Mouse (Mus musculus) liver, embryonic 12.5 days (tissue): ENCODE measurements at regions not wholly inside any gene's neighbourhood (a gene's known extent, or its start where the extent isn't known, plus 50 kb on each side); places are given as distances from the start of the nearest gene placed in this dataset.

Source experiments
- ATAC-seq: fragments of 200-750 bp; cut with Nextera tagmentation; 2 replicates; pipeline ENCODE4 v1.8.0; 2017; ENCODE audit warnings: moderate number of reproducible peaks, mild to moderate bottlenecking, moderate library complexity
- H3K27ac ChIP-seq: fragments of 300-500 bp; sonication (generic); 2 replicates; pipeline ENCODE4 v1.5.1; 2016; ENCODE audit warnings: mild to moderate bottlenecking
- H3K27me3 ChIP-seq: fragments of 300-500 bp; sonication (generic); replicated peaks from 2 replicates; pipeline ENCODE4 v1.6.1; 2016; ENCODE audit warnings: mild to moderate bottlenecking, moderate library complexity
- H3K36me3 ChIP-seq: fragments of 300-500 bp; sonication (generic); 2 replicates; pipeline ENCODE4 v1.6.1; 2016; ENCODE audit warnings: mild to moderate bottlenecking, moderate library complexity
- H3K4me1 ChIP-seq: fragments of 300-500 bp; sonication (generic); 2 replicates; pipeline ENCODE4 v1.6.1; 2016
- H3K4me2 ChIP-seq: fragments of 300-500 bp; sonication (generic); 2 replicates; pipeline ENCODE4 v1.6.1; 2016; ENCODE audit warnings: mild to moderate bottlenecking, moderate library complexity
- H3K4me3 ChIP-seq: fragments of 300-500 bp; sonication (generic); 2 replicates; pipeline ENCODE4 v1.5.1; 2016; ENCODE audit warnings: mild to moderate bottlenecking, moderate library complexity
- H3K9ac ChIP-seq: fragments of 300-500 bp; sonication (generic); 2 replicates; pipeline ENCODE4 v1.6.1; 2016; ENCODE audit warnings: mild to moderate bottlenecking, moderate library complexity
- H3K9me3 ChIP-seq: fragments of 300-500 bp; sonication (generic); replicated peaks from 2 replicates; pipeline ENCODE4 v1.6.1; 2016; ENCODE audit warnings: mild to moderate bottlenecking, moderate library complexity
- WGBS: fragments of 180-500 bp; shearing (Covaris S2); methylation state at CpG from one replicate; pipeline ENCODE4 v1.1.7; 2016; ENCODE audit not compliant: insufficient replicate concordance; 5-methylcytosine and 5-hydroxymethylcytosine counted together

DNA sequence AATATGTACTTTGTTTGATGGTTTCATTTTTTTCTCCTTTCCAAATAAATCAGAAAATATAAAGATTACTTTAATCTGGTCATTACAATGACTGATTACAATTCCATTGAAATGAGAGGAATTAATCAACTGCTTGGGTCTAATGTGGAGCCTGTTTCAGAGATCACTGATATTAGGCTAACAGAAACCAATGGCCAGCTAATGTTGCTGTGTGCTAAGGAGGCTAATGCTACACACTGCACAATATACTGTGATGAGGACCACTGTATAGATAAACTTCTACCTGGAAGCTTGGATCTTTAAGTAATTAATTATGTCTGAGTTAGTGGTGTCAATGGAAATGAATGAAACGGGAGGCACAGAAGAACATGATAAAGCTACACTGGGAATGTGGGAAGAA lies 284.6 kb upstream of the Dab2 start:
- Histone ChIP-seq H3K9ac (no peak overlapping the region), H3K4me1 (no peaks in the 10 kb centered on the region), H3K27me3 (no peaks in the 10 kb centered on the region), H3K4me2 (no peak overlapping the region), H3K9me3 (no peaks in the 10 kb centered on the region), H3K36me3 (no peaks in the 10 kb centered on the region), H3K4me3 (no peak overlapping the region), H3K27ac (no peak overlapping the region)
- WGBS: 57% methylated on average over 1 of the region's 1 CpGs
- ATAC-seq: no peak

DNA sequence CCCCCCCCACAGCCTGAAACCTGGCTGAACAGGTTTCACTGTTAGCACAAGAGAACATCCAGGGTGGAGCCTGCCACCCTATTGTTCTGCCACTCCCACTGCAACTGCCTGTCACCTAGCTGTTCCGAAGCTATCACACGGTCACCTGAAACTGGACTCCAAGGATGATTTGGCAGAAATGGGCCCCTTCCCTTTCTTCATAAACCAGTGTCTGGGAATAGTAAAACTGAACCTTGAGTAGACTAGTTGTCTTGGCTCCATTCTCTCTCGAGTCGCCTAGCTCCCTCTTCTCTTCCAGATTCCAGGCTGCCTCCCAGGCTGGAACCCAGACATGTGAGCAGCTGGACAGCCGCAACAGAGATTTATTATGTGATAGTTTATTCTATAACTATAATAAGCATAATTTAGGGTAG lies 282.9 kb upstream of the Dab2 start:
- Histone ChIP-seq H3K4me3 (no peak overlapping the region), H3K9me3 (no peaks in the 10 kb centered on the region), H3K4me2 (no peak overlapping the region), H3K9ac (no peak overlapping the region), H3K4me1 (no peaks in the 10 kb centered on the region), H3K36me3 (no peaks in the 10 kb centered on the region), H3K27ac (no peak overlapping the region), H3K27me3 (no peaks in the 10 kb centered on the region)
- ATAC-seq: no peak
- 59% methylated on average over 5 of the region's 5 CpGs for WGBS

DNA sequence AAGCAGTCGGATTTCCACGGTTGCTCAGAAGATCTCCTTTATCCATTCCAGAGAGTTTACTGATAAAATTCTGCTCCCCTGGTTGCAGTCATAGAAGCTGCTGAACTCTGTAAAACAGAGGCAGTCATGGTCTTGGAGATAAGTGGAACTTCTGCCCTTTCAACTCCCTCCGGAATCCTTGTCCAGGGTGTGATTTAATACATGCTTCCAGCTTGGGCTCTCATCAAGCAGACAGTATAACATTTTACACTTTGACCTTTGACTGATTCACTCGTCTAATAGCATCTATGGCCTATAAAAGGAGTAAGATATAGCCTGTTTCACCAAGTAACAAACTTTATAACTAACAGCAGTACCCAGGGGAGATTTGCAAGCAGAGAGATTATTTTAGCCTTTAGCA lies 274.0 kb upstream of the Dab2 start:
- ATAC-seq: no peak
- 37% methylated on average over 4 of the region's 4 CpGs for WGBS
- H3K27me3 ChIP-seq: no peaks in the 10 kb centered on the region
- H3K4me3 ChIP-seq: no peak overlapping the region
- no peaks in the 10 kb centered on the region for H3K36me3 ChIP-seq
- no peak overlapping the region for H3K27ac ChIP-seq
- no peak overlapping the region for H3K4me2 ChIP-seq
- H3K9ac ChIP-seq: no peak overlapping the region
- no peaks in the 10 kb centered on the region for H3K9me3 ChIP-seq
- H3K4me1 ChIP-seq: no peaks in the 10 kb centered on the region

DNA sequence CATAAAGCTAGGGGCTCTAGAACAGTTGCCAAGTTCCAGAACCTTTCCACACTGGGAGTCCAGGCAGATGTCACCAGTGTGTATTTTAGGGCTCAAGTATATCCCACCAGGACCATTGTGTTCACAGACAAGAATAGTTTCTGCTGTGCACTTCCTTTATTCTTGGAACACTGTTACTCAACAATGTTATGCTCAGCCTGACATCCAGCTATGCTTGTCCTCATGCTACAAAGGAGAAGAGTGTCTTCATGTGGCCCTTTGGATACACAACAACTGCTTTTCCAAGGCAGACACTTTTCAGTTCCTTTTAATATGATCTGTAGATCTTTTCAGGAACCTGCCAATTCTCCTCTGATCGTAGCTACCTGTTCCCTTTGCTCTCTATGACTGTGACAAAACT lies 270.4 kb upstream of the Dab2 start:
- no peaks in the 10 kb centered on the region for H3K36me3 ChIP-seq
- ATAC-seq: no peak
- H3K4me1 ChIP-seq: no peaks in the 10 kb centered on the region
- H3K9me3 ChIP-seq: no peaks in the 10 kb centered on the region
- no peak overlapping the region for H3K9ac ChIP-seq
- H3K27ac ChIP-seq: no peak overlapping the region
- no peaks in the 10 kb centered on the region for H3K27me3 ChIP-seq
- H3K4me3 ChIP-seq: no peak overlapping the region
- H3K4me2 ChIP-seq: no peak overlapping the region
- 47% methylated on average over 1 of the region's 1 CpGs for WGBS

DNA sequence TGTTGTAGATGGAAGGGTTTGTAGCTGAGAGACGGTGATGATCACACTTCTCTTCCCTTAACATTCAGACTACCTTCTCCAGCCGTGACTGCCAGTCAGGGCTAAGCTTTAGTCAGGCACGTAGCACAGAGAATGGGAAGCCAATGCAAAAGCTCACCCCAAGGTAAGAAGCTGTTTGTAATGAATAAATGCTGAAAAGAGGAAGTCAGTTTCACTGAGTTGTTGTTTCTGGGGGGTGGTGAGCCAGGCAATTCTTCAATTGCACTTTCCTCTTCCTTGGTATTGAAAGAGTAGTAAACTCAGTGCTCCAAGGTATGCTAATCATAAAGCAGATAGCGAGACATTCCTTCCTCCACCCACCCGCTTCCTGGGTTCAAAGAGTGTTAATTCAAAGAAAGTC lies 269.2 kb upstream of the Dab2 start:
- ATAC-seq: no peak
- Histone ChIP-seq H3K4me2 (no peak overlapping the region), H3K36me3 (no peaks in the 10 kb centered on the region), H3K27ac (no peak overlapping the region), H3K4me1 (no peaks in the 10 kb centered on the region), H3K4me3 (no peak overlapping the region), H3K9me3 (no peaks in the 10 kb centered on the region), H3K27me3 (no peaks in the 10 kb centered on the region), H3K9ac (no peak overlapping the region)
- 41% methylated on average over 5 of the region's 5 CpGs for WGBS

DNA sequence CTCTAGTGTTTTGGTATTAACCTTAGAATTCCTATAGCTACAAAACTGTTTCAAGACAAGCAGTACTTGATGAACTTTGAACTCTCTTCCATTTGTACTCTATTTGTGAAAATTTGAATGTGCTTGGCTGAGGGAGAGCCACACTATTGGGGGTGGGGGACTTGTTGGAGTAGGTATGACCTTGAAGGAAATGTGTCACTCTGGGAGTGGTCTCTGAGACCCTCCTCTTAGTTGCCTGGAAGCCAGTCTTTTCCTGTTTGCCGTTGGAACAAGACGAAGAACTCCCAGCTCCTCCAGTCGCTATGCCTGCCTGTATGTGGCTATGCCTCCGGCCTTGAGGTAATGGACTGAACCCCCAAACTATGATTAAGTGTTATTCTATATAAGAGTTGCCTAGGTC lies 265.4 kb upstream of the Dab2 start:
- no peak for ATAC-seq
- no peak overlapping the region for H3K4me3 ChIP-seq
- no peak overlapping the region for H3K9ac ChIP-seq
- no peaks in the 10 kb centered on the region for H3K36me3 ChIP-seq
- H3K4me2 ChIP-seq: no peak overlapping the region
- H3K9me3 ChIP-seq: no peaks in the 10 kb centered on the region
- H3K27me3 ChIP-seq: no peaks in the 10 kb centered on the region
- 75% methylated on average over 4 of the region's 4 CpGs for WGBS
- H3K27ac ChIP-seq: no peak overlapping the region
- H3K4me1 ChIP-seq: no peaks in the 10 kb centered on the region

DNA sequence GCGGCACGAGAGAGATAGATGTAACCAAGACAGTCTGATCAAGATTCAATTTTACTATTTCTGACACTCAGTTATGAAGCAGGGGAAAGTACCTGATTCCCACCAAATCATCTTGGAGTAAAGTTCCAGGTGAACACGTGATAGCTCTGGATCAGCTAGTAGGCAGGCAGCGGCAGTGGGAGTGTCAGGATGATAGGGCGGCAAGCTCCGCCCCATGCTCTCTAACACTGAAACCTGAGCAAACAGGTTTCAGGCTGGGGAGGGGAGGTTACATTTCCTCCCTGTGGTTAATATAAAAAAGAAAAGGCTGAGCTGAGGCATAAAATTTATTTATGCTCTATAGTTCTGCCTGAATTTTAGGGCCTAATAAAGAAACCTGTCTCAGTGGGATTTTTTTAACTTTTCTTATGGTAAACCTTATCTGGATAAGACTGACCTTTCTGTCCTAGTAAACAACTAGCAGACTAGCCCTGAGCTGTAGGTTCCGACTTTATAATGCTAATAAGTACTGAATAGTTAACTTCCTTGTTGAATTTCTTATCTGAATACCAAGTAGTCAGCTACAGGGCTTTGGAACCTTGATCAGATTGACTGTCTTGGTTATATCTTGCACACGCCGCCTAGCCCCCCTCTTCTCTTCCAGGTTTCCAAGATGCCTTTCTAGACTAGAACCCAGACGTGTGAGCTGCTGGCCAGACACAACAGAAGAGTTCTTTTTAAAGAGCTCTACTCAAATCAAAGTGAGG lies 254.9 kb upstream of the Dab2 start:
- peak; percentile 79 for ATAC-seq
- H3K4me2 ChIP-seq: peak overlapping the region; percentile 27
- no peak overlapping the region for H3K9ac ChIP-seq

DNA sequence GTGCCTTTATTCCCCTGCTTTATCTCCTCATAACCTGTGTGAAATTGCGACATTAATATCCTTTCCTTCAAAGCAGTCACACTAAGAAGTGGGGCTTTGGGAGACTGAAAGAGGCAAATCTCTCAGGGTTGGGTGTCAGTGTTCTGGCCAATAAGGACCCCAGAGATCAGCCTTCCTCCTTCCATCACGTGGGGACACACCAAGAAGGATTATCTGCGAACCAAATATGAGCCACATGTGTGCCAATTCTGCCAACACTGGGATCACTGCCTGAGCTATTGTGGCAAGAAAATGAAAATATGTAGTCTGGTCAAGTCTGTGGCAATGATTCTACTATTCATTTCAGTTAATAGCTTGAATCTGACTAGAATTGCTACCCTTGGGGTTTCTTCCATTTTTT lies 243.9 kb upstream of the Dab2 start:
- 83% methylated on average over 3 of the region's 3 CpGs for WGBS
- no peak for ATAC-seq
- H3K36me3 ChIP-seq: no peaks in the 10 kb centered on the region
- no peaks in the 10 kb centered on the region for H3K9me3 ChIP-seq
- no peak overlapping the region for H3K27ac ChIP-seq
- H3K4me1 ChIP-seq: peaks cover 28% of the 10 kb centered on the region
- no peak overlapping the region for H3K4me3 ChIP-seq
- H3K4me2 ChIP-seq: no peak overlapping the region
- no peaks in the 10 kb centered on the region for H3K27me3 ChIP-seq
- H3K9ac ChIP-seq: no peak overlapping the region

More for the DNA sequence above, 254.9 kb upstream of the Dab2 start:
- no peaks in the 10 kb centered on the region for H3K36me3 ChIP-seq
- no peaks in the 10 kb centered on the region for H3K27me3 ChIP-seq
- no peak overlapping the region for H3K4me3 ChIP-seq
- no peaks in the 10 kb centered on the region for H3K9me3 ChIP-seq
- 46% methylated on average over 10 of the region's 10 CpGs for WGBS
- peaks cover 13% of the 10 kb centered on the region for H3K4me1 ChIP-seq
- H3K27ac ChIP-seq: no peak overlapping the region

DNA sequence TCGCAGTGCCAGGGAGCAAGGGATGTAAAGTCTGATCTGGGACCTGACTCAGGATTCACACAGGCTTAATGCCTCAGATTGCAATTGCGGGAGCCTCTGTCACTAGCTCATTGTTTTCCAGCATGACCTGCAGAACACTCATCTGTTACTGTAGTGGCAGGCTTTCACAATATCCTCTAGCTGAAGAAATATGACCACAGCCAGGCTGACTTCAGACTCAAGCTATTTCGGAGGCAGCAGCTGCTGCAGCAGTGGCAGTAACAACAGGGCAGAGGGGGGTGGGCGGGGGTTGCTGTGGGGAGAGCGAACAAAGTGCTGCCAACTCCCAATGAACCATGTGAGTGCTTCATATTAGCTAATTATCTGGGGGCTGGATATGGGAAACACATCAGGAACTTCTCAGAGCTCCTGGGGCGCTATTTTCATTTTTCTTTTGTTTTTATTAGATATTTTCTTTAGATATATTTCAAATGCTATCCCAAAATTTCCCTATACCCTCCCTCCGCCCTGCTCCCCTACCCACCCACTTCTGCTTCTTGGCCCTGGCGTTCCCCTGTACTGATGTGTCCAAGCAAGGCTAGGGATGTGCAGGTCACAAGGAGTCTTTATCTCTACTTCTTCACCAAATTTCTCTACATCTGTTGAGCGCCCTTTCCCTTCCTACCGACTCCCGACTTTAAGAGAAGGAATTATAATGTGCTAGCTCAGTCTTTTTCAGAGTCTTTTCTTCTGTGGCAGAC lies 242.5 kb upstream of the Dab2 start:
- H3K4me1 ChIP-seq: peaks cover 30% of the 10 kb centered on the region
- no peak overlapping the region for H3K4me2 ChIP-seq
- H3K27me3 ChIP-seq: no peaks in the 10 kb centered on the region
- no peak overlapping the region for H3K27ac ChIP-seq
- 58% methylated on average over 11 of the region's 11 CpGs for WGBS
- no peak overlapping the region for H3K9ac ChIP-seq
- no peak overlapping the region for H3K4me3 ChIP-seq
- H3K36me3 ChIP-seq: no peaks in the 10 kb centered on the region
- H3K9me3 ChIP-seq: no peaks in the 10 kb centered on the region
- ATAC-seq: no peak

DNA sequence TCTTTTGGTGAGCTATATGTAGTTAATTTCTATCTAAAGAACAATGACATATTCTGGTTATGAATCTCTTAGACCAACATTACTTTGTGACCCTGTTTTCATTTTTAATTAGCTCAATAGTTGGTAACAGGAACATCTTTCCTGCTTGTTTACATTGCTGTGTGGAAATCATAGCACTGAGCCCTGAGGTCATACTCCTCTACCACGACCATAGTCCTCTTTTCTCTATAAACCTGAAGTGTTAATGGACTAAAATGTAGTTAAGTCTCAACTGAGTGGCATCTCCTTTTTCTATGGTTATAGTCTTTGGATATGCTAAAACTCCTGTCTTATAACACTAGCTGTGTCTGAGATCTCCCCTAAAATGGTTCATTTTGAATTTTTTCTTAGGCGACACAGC lies 240.2 kb upstream of the Dab2 start:
- no peak overlapping the region for H3K4me3 ChIP-seq
- peak; percentile 51 for ATAC-seq
- no peaks in the 10 kb centered on the region for H3K36me3 ChIP-seq
- peak overlapping the region; percentile 82 for H3K27ac ChIP-seq
- no peaks in the 10 kb centered on the region for H3K27me3 ChIP-seq
- peaks cover 30% of the 10 kb centered on the region for H3K4me1 ChIP-seq
- WGBS: 49% methylated on average over 2 of the region's 2 CpGs
- H3K9me3 ChIP-seq: no peaks in the 10 kb centered on the region
- H3K4me2 ChIP-seq: peak overlapping the region; percentile 41
- H3K9ac ChIP-seq: 0 out of 2 replicates have a peak overlapping the region, but pooled peaks have one; percentile 22

DNA sequence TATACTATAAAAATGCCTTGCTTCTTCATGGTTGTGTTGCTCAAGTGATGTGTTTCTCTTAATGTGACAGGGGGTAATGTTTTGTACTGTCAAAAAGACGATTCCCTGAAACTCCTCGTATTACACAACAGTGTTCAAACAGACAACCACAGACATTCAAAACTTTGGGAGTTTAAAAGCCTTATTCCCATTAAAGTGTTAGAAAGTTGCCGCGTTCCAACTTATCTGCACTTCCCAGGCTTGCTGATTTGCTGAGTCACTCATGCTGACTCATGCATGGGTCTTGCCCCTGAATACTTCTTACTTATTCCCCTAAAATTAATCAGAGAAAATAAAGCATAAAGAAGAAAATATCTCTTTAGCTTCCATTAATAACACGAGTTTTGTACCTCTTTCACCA lies 239.8 kb upstream of the Dab2 start:
- Histone ChIP-seq H3K9ac (0 out of 2 replicates have a peak overlapping the region, but pooled peaks have one; percentile 22), H3K4me1 (peaks cover 30% of the 10 kb centered on the region), H3K9me3 (no peaks in the 10 kb centered on the region), H3K27me3 (no peaks in the 10 kb centered on the region), H3K27ac (peak overlapping the region; percentile 82), H3K36me3 (no peaks in the 10 kb centered on the region), H3K4me3 (no peak overlapping the region), H3K4me2 (peak overlapping the region; percentile 41)
- 17% methylated on average over 5 of the region's 5 CpGs for WGBS
- peak; percentile 91 for ATAC-seq

DNA sequence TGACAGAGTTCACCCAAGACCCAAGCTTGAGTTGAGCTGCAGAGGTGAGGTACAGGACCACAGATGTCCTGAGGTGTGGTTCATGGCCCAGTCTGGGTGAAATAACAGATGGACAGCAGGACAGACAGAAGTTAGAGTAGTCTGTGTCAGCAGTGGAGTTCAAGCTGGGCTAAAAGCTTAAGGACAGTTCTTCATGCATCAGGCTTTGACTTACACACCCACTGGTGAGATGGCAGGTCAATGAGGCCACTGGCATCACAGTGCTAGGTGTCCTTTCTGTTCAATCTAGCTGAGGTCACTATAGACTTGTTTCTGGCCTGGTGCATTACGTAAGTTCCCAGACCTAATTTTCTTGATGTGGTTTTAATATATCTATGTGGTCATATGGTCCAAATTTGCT lies 238.9 kb upstream of the Dab2 start:
- Histone ChIP-seq H3K27ac (peak overlapping the region; percentile 74; the same call in 1 of the 2 replicates), H3K4me2 (no peak overlapping the region), H3K4me3 (no peak overlapping the region), H3K9me3 (no peaks in the 10 kb centered on the region), H3K4me1 (peaks cover 30% of the 10 kb centered on the region), H3K27me3 (no peaks in the 10 kb centered on the region), H3K9ac (no peak overlapping the region), H3K36me3 (no peaks in the 10 kb centered on the region)
- peak; percentile 52; the same call in 1 of the 2 replicates for ATAC-seq
- WGBS: 97% methylated on average over 1 of the region's 1 CpGs
